Mouse (Mus musculus): ENCODE measurements around the gene Ifna14. TPM values are rescaled to one million over a fixed set of nuclear protein-coding genes. Genes with fewer than 3 reads are reported as not detected.

The Ifna14 gene
- total RNA-seq, 2 experiments from 2014 or later = not detected

Other genes starting within 250 kb of the Ifna14 start
- gene Hacd4, start 132.9 kb downstream of the Ifna14 start, total RNA-seq (2021) = under 1 TPM; 0.84 to 0.93 TPM
- gene Ifnb1, start 49.0 kb downstream of the Ifna14 start, total RNA-seq (2021) = not detected
- not detected for gene Ifna15, start 13.6 kb downstream of the Ifna14 start, total RNA-seq (2021)
- gene Ifna9, start 20.6 kb upstream of the Ifna14 start, total RNA-seq (2021) = not detected
- not detected for gene Ifna12, start 31.6 kb upstream of the Ifna14 start, total RNA-seq (2021)
- gene C87499, start 62.6 kb upstream of the Ifna14 start, total RNA-seq (2021) = not detected
- not detected for gene Ifna13, start 72.7 kb upstream of the Ifna14 start, total RNA-seq (2021)
- gene Ifna16, start 105.1 kb upstream of the Ifna14 start, total RNA-seq (2021) = not detected
- not detected for gene Ifna2, start 112.1 kb upstream of the Ifna14 start, total RNA-seq (2021)
- gene Ifnab, start 119.6 kb upstream of the Ifna14 start, total RNA-seq (2021) = not detected
- under 1 TPM in 1 of 2 experiments, not detected in 1; 0.21 TPM for gene Gm26566, start 150.0 kb upstream of the Ifna14 start, total RNA-seq (2021)
- gene Klhl9, start 150.7 kb upstream of the Ifna14 start, total RNA-seq (2021) = 10 to 100 TPM; 50.5 to 62.5 TPM
- gene Gm13271, start 183.1 kb upstream of the Ifna14 start, total RNA-seq (2021) = not detected
- gene Gm13283, start 188.3 kb upstream of the Ifna14 start, total RNA-seq (2021) = not detected
- not detected for gene Gm13290, start 202.0 kb upstream of the Ifna14 start, total RNA-seq (2021)
- gene Gm13289, start 205.1 kb upstream of the Ifna14 start, total RNA-seq (2021) = not detected
- not detected for gene Gm13272, start 208.1 kb upstream of the Ifna14 start, total RNA-seq (2021)
- gene Ifnz, start 210.3 kb upstream of the Ifna14 start, total RNA-seq (2021) = not detected
- gene Gm13276, start 213.9 kb upstream of the Ifna14 start, total RNA-seq (2021) = not detected
- not detected for gene Gm13277, start 216.8 kb upstream of the Ifna14 start, total RNA-seq (2021)
- not detected for gene Gm13278, start 219.8 kb upstream of the Ifna14 start, total RNA-seq (2021)
- not detected for gene Gm13275, start 222.7 kb upstream of the Ifna14 start, total RNA-seq (2021)
- gene Gm13279, start 225.6 kb upstream of the Ifna14 start, total RNA-seq (2021) = not detected
- gene Gm13285, start 227.9 kb upstream of the Ifna14 start, total RNA-seq (2021) = not detected
- not detected for gene Gm13287, start 231.5 kb upstream of the Ifna14 start, total RNA-seq (2021)
- not detected for gene Gm13288, start 233.7 kb upstream of the Ifna14 start, total RNA-seq (2021)
- gene Ifna7, start 244.4 kb upstream of the Ifna14 start, total RNA-seq (2021) = not detected
- gene Ifna11, start 248.2 kb upstream of the Ifna14 start, total RNA-seq (2021) = not detected